Mouse (Mus musculus) CH12.LX (cell line): ENCODE measurements around the gene Fstl4.

Experiments used
- CTCF ChIP-seq, 2 experiments: IDR thresholded peaks in 1 of 2; conservative IDR thresholded peaks in 1 of 2; 2 replicates each; pipeline ENCODE4 v1.5.1; 2011 to 2012; ENCODE audit warnings: low read depth in 2 of 2, low read length in 2 of 2, improper control_type of control experiment in 1 of 2, inconsistent platforms in 1 of 2, mild to moderate bottlenecking in 1 of 2, moderate library complexity in 1 of 2
- ELF1 ChIP-seq: IDR thresholded peaks from 2 replicates; pipeline ENCODE4 v1.6.1; 2014; ENCODE audit warnings: low read depth, mild to moderate bottlenecking, inconsistent platforms, low read length, improper control_type of control experiment
- EP300 ChIP-seq: IDR thresholded peaks from 2 replicates; pipeline ENCODE4 v1.6.1; 2011; ENCODE audit warnings: low read length, improper control_type of control experiment
- JUN ChIP-seq: IDR thresholded peaks from 2 replicates; pipeline ENCODE4 v1.6.1; 2011; ENCODE audit warnings: low read depth, mild to moderate bottlenecking, low read length, improper control_type of control experiment, moderate library complexity; ENCODE audit not compliant: insufficient read depth
- MAX ChIP-seq: IDR thresholded peaks from 2 replicates; pipeline ENCODE4 v1.6.1; 2011; ENCODE audit warnings: low read length, improper control_type of control experiment
- MEF2A ChIP-seq: IDR thresholded peaks from 2 replicates; pipeline ENCODE4 v1.6.1; 2014; ENCODE audit warnings: low read depth, mild to moderate bottlenecking, inconsistent platforms, low read length, improper control_type of control experiment, borderline replicate concordance
- NRF1 ChIP-seq: IDR thresholded peaks from 2 replicates; pipeline ENCODE4 v1.6.1; 2014; ENCODE audit warnings: low read depth, mild to moderate bottlenecking, inconsistent platforms, low read length, improper control_type of control experiment, moderate library complexity
- POLR2A ChIP-seq: IDR thresholded peaks from 2 replicates; pipeline ENCODE4 v1.6.1; 2011; ENCODE audit warnings: low read depth, mild to moderate bottlenecking, improper control_type of control experiment, low read length
- RAD21 ChIP-seq: IDR thresholded peaks from 2 replicates; pipeline ENCODE4 v1.6.1; 2011; ENCODE audit warnings: low read depth, mild to moderate bottlenecking, low read length, improper control_type of control experiment, moderate library complexity
- USF2 ChIP-seq: conservative IDR thresholded peaks from 2 replicates; pipeline ENCODE4 v1.6.1; 2011; ENCODE audit warnings: low read depth, low read length, improper control_type of control experiment
- ZNF384 ChIP-seq: IDR thresholded peaks from 2 replicates; pipeline ENCODE4 v1.6.1; 2012; ENCODE audit warnings: low read depth, low read length, improper control_type of control experiment, inconsistent platforms

DNA sequence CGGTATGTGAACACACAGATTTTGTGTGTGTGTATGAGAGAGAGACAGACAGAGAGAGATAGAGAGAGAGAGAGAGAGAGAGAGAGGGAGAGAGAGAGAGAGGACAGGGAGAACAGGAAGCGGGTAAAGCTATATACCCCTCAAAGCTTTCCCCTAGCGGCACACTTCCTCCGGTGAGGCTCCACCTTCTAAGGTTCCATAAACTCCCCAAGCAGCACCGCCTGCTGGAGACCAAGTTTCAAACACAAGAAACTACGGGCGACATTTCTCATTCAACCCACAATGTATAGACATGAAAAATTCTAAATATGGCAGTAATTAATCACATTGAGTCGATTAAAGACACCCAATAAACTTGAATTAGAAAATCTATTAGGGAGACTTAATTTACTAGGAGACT, 32.5 kb upstream of the Fstl4 start:
- TF ChIP-seq ZNF384: no peak
- TF ChIP-seq POLR2A: no peak
- TF ChIP-seq NRF1: no peak
- no peak for TF ChIP-seq CTCF (conservative IDR thresholded peaks at IDR 0.05 in 1 of 2, IDR thresholded peaks at IDR 0.05 in 1 of 2; ENCODE audit: low read depth in 2 of 2, low read length in 2 of 2)
- TF ChIP-seq RAD21: no peak
- TF ChIP-seq MAX: no peak
- TF ChIP-seq EP300: no peak
- no peak for TF ChIP-seq MEF2A
- no peak for TF ChIP-seq JUN
- TF ChIP-seq ELF1: no peak
- no peak for TF ChIP-seq USF2
